Mouse (Mus musculus): ENCODE results near the gene Gm45785.

DNA sequence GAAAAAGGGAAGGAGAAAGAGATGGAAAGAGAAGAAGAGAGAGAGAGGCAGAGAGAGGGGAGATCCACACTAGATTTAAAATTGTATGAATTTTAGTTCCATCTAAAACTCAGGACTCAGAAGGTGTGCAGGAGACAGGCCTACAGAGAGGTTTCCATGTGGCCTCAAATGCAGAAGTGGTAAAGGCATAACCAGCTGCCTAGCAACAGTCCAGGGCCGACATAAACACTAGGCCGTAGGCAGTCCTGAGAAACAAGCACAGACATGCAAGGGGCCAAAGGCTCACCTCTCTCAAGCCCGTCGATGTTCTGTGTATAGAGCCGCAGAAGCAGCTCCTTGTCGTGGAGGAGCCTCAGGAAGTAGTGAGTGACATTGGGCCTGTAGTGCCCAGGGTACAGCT is 21.2 kb upstream of the Gm45785 start:
- TF ChIP-seq CTCF (IDR thresholded peaks at IDR 0.05; ENCODE audit: low read depth, low read length): no peak
- no peak for TF ChIP-seq POLR2A (IDR thresholded peaks at IDR 0.05; ENCODE audit: insufficient read depth, low read length)
- no peak for TF ChIP-seq EP300 (IDR thresholded peaks at IDR 0.05; ENCODE audit: insufficient read depth, low read depth, low read length)
